Mouse (Mus musculus) bone marrow macrophage, adult 2 months (primary cell): ENCODE results near the gene Lipe.

Source experiments
- CTCF ChIP-seq: IDR thresholded peaks from 2 replicates; pipeline ENCODE4 v1.5.1; 2012; ENCODE audit warnings: low read depth, mild to moderate bottlenecking, low read length, moderate library complexity
- POLR2A ChIP-seq: IDR thresholded peaks from 2 replicates; pipeline ENCODE4 v1.6.1; 2012; ENCODE audit warnings: mild to moderate bottlenecking, low read depth, low read length, borderline replicate concordance

GRCm38 (mm10) chr7:25341000-25341784 is 57.3 kb downstream of the Lipe start:
- no peak for TF ChIP-seq CTCF
- TF ChIP-seq POLR2A = no peak
